Mouse (Mus musculus): ENCODE measurements around the gene Clcnkb.

- no peak for TF ChIP-seq CTCF (IDR thresholded peaks at IDR 0.05; ENCODE audit: low read depth, low read length)
- TF ChIP-seq POLR2A (IDR thresholded peaks at IDR 0.05; ENCODE audit: extremely low read depth, insufficient read depth, low read length) = no peak
Measured at GRCm38 (mm10) chr4:141460481-141460880, 44.7 kb upstream of the Clcnkb start.
